Mouse (Mus musculus) embryonic stem cell, embryonic (primary cell): ENCODE measurements around the gene Hdac7.

Source experiments
- CTCF ChIA-PET, 4 experiments: fragments of 300-600 bp in 2 of 4; fragments of 350-600 bp in 2 of 4; sonication (Branson Sonifier 250); formaldehyde crosslinking; loops; one replicate each; lab custom pipeline; 2022; ENCODE audit warnings: inconsistent platforms in 2 of 4; lab: Charles Lee
- POLR2A ChIA-PET, 4 experiments: fragments of 300-600 bp in 2 of 4; fragments of 350-600 bp in 2 of 4; sonication (Branson Sonifier 250); formaldehyde crosslinking; loops; one replicate each; lab custom pipeline; 2022; ENCODE audit warnings: antibody characterized with exemption in 4 of 4, inconsistent platforms in 1 of 4; lab: Charles Lee

The Hdac7 gene

GRCm38 (mm10) chr15:97796674-97797310 is 47.5 kb downstream of the Hdac7 start:
- ChIA-PET CTCF (interaction anchor here in 2 of 4 experiments (0.6 to 4.2 kb wide), 2 partner anchors 10 to 53 kb away, joined by 5 to 17 read pairs; no protein-coding TSS in a partner anchor), POLR2A (interaction anchor here in 1 of 4 experiments (1.0 kb wide), 1 partner anchor 28 kb away, joined by 3 read pairs; no protein-coding TSS in a partner anchor)

DNA sequence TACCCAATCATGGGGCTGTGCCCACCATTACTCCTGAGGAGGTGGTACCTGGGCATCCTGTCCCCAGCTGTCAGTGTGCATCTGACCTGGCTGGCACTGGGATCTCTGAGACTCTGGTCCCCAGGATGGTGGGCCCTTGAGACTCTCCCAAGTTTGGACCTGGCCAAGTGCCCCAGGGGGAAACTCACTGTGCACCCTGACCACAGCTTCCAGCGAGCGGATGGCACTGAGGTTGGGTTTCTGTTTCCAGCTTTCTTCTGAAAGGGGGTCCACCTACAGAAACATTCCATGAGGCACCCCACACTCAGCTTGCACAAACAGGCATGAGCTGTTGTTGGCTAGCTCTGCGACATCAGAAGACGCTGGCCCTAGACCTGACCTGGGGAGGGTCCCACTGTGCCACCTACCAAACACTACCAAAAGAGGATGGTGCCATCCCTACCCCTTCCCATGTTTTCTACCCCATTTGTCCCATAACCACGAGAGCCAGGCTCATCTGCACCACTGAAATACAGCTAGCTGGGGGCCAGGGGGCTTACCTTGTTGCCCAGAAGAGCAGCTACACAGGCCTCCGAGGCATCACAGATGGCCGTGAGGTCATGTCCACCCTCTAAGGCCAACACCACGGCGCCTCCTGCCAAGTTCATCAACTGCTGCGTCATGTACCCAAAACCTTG is 48.6 kb downstream of the Hdac7 start:
- ChIA-PET POLR2A (interaction anchor here in 2 of 4 experiments (0.6 to 1.1 kb wide), 4 partner anchors 19 to 27 kb away, joined by 3 to 7 read pairs (median 4); no protein-coding TSS in a partner anchor), CTCF (interaction anchor here (0.9 to 4.2 kb wide), 6 partner anchors 12 to 55 kb away, joined by 3 to 17 read pairs (median 4); no protein-coding TSS in a partner anchor)

DNA sequence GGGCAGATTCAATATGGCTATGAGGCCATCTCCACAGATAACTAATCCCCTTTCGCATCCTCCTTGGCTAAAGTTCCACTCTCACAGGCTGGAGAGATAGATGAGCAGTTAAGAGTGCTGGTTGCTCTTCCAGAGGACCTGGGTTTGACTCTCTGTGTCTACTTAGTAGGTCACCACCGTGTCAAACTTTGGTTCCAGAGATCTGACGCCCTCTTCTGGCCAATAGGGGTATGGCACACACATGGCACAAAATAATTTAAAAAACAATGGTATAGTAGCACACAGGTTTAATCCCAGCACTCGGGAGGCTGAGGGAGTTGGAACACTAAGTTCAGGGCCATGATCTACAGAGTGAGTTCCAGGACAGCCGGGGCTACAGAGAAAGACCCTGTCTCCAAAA is 50.0 kb downstream of the Hdac7 start:
- POLR2A ChIA-PET = interaction anchor here in 1 of 4 experiments (0.9 kb wide), 1 partner anchor 18 kb away, joined by 3 read pairs; no protein-coding TSS in a partner anchor

GRCm38 (mm10) chr15:97793386-97794153 is 50.7 kb downstream of the Hdac7 start:
- POLR2A ChIA-PET = interaction anchor here in 1 of 4 experiments (0.9 kb wide), 1 partner anchor 17 kb away, joined by 3 read pairs; no protein-coding TSS in a partner anchor

More for the DNA sequence above, 50.0 kb downstream of the Hdac7 start:
- CTCF ChIA-PET = interaction anchor here in 3 of 4 experiments (1.0 to 4.2 kb wide), 7 partner anchors 12 to 127 kb away, joined by 3 to 17 read pairs (median 5); no protein-coding TSS in a partner anchor

GRCm38 (mm10) chr15:97791126-97791700 is 53.1 kb downstream of the Hdac7 start:
- POLR2A ChIA-PET = interaction anchor here in 2 of 4 experiments (0.6 to 1.1 kb wide), 2 partner anchors 38 to 60 kb away, joined by 3 to 4 read pairs; no protein-coding TSS in a partner anchor
- CTCF ChIA-PET = interaction anchor here in 3 of 4 experiments (0.7 to 1.4 kb wide), 7 partner anchors 9 to 163 kb away, joined by 3 to 5 read pairs (median 3); no protein-coding TSS in a partner anchor

More at GRCm38 (mm10) chr15:97793386-97794153, 50.7 kb downstream of the Hdac7 start:
- CTCF ChIA-PET = interaction anchor here in 3 of 4 experiments (0.5 to 4.2 kb wide), 10 partner anchors 10 to 126 kb away, joined by 3 to 17 read pairs (median 3); no protein-coding TSS in a partner anchor

- POLR2A ChIA-PET = interaction anchor here in 1 of 4 experiments (1.1 kb wide), 1 partner anchor 39 kb away, joined by 4 read pairs; no protein-coding TSS in a partner anchor
- CTCF ChIA-PET = interaction anchor here in 2 of 4 experiments (0.7 to 1.4 kb wide), 6 partner anchors 8 to 164 kb away, joined by 3 to 5 read pairs (median 3); no protein-coding TSS in a partner anchor
Observed at GRCm38 (mm10) chr15:97789761-97790505, 54.4 kb downstream of the Hdac7 start.

GRCm38 (mm10) chr15:97788821-97789220 is 55.5 kb downstream of the Hdac7 start:
- POLR2A ChIA-PET = interaction anchor here (0.5 to 2.9 kb wide), 14 partner anchors 10 to 564 kb away, joined by 3 to 13 read pairs (median 5); partner anchors contain the start of gene Rapgef3 (in 1 of the 4)
- CTCF ChIA-PET = interaction anchor here in 3 of 4 experiments (0.8 to 2.5 kb wide), 16 partner anchors 12 to 175 kb away, joined by 3 to 14 read pairs (median 5); partner anchors contain the start of genes Tmem106c (in 2 of the 3) and Rapgef3 (in 1 of the 3)

DNA sequence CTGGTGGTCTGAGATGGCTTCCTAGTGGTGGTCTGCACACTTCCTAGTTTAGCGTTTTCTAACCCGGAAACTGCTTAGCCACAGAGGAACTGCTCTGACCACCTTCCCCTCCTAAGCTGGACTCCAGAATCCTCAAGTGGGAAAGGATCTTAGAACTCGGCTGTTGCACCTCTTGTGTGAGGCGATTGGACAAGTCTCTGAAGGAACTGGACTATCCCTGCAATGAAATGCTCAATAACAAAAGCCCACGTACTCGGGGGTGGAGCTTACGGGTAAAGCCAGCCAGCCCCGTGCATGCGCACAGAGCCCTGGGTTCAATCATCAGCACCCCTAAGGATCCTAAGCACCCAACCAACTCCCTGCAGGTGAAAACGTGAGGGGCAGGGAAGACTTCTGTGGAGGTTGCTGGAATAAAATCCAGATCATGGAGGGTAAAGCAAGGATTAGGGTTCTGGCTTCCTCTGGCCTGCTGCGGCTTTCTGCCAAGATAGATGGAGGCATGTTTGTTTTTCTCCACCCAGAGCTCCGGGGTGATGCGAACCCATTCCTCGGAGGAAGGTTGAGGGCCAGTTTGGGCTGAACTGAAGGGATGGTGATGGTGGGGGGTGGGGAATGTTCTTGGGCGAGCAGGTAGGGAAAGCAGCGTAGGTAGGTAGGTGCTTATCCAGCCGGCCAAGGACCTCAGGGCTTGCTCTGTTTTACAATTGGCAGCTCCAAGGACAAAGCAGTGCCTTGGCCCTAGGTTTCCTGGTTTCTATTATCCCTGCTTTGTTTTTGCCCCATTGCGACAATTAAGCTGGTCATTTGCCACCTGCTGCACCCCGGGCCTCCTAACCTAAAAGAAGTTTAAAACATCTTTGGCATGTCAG is 56.3 kb downstream of the Hdac7 start:
- ChIA-PET POLR2A (interaction anchor here in 3 of 4 experiments (0.5 to 2.9 kb wide), 26 partner anchors 9 to 1203 kb away, joined by 3 to 13 read pairs (median 4); partner anchors contain the start of gene Rapgef3 (in 1 of the 3)), CTCF (interaction anchor here (0.7 to 2.5 kb wide), 26 partner anchors 11 to 851 kb away, joined by 3 to 14 read pairs (median 4); partner anchors contain the start of genes Tmem106c (in 2 of the 4) and Rapgef3 (in 1 of the 4))

DNA sequence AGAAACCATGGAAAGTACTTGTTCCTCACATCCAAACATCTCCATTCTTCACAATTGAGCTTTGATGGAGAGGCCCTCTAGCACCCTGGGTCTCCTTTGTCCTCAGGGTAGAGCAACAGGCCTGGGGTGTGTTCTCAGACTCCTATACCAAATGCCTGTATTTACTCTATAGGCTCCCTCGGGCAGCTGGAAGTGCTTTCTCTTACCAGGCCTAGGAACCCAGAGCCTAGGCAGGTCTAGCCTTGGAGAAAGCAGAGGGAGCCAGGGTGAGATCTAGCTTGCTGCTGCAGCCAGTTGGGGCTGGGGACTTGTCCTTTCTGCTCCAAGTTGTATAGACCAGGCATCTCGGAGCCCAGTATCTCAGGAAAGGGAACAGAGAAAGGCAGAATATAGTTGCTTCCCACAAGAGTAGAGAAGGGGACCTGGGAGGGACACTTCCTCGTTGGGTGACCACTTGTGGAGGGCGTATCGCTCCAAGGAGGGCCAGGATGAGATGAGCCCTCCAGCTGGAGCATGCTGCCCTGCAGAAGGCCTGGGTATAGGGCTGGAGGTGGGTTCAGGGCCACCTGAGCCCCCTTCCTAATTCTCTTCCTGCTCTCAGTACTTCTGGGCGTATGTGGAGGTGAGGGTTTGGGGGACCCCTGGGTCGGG is 57.0 kb downstream of the Hdac7 start:
- ChIA-PET CTCF (interaction anchor here (0.5 to 2.5 kb wide), 26 partner anchors 9 to 851 kb away, joined by 3 to 14 read pairs (median 4); partner anchors contain the start of genes Tmem106c (in 2 of the 4) and Rapgef3 (in 1 of the 4)), POLR2A (interaction anchor here in 3 of 4 experiments (0.6 to 2.9 kb wide), 18 partner anchors 11 to 1204 kb away, joined by 3 to 13 read pairs (median 4); partner anchors contain the start of gene Rapgef3 (in 1 of the 3))

- CTCF ChIA-PET = interaction anchor here (0.5 to 2.4 kb wide), 15 partner anchors 10 to 850 kb away, joined by 3 to 14 read pairs (median 4); partner anchors contain the start of gene Tmem106c (in 1 of the 4)
- POLR2A ChIA-PET = interaction anchor here in 2 of 4 experiments (0.5 to 2.9 kb wide), 9 partner anchors 10 to 369 kb away, joined by 3 to 13 read pairs (median 4); partner anchors contain the start of gene Rapgef3 (in 1 of the 2)
Observed at GRCm38 (mm10) chr15:97786412-97787112, 57.7 kb downstream of the Hdac7 start.

- ChIA-PET CTCF (interaction anchor here in 2 of 4 experiments (0.7 to 2.4 kb wide), 4 partner anchors 31 to 119 kb away, joined by 3 to 8 read pairs (median 4); no protein-coding TSS in a partner anchor), POLR2A (interaction anchor here in 2 of 4 experiments (0.5 to 0.9 kb wide), 3 partner anchors 9 to 369 kb away, joined by 3 to 5 read pairs (median 4); no protein-coding TSS in a partner anchor)
Observed at GRCm38 (mm10) chr15:97785731-97786411, 58.4 kb downstream of the Hdac7 start.

DNA sequence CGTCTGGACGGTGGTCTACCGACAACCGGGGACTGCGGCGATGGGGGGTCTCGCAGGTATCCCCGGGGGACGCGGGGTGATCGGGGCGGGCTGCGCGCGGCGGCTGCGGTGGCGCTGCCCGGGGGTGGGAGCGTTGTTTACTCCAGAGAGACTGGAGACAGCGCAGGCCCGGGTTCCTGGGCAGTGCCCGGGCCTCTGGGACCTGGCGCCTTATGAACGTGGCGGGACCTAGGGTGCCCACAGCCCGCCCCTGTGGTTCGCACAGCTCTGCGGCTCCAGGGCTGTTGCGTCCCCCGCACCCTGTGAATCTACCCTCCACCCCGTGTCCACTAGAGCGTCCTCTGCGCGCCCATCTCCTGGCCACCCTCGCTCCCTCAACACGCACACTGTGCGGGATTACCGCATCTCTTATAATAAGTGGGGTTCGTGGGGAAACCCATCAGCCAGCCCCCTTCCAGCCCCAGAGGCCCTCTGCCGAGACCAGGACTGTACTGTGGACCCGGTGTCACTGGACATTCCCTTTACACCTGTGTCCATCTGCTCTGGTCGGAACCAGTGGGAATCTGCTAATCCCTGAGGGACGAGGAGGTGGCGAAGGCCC is 59.6 kb downstream of the Hdac7 start:
- CTCF ChIA-PET = interaction anchor here (0.6 to 4.1 kb wide), 22 partner anchors 11 to 1021 kb away, joined by 3 to 48 read pairs (median 3); partner anchors contain the start of gene Rapgef3 (in 1 of the 4)
- POLR2A ChIA-PET = interaction anchor here in 2 of 4 experiments (1.3 to 1.7 kb wide), 3 partner anchors 20 to 31 kb away, joined by 3 to 4 read pairs (median 4); no protein-coding TSS in a partner anchor
